Mouse (Mus musculus): Measurements from ENCODE around the gene Cops2. TPM values are rescaled to one million over a fixed set of nuclear protein-coding genes. Genes with fewer than 3 reads are reported as not detected.
A peak's percentile ranks its signal among the peaks of the same experiment; 100 is the strongest.

Gene Cops2
- polyA plus RNA-seq, 1 experiment from 2014 or later, result 71.4 TPM

DNA sequence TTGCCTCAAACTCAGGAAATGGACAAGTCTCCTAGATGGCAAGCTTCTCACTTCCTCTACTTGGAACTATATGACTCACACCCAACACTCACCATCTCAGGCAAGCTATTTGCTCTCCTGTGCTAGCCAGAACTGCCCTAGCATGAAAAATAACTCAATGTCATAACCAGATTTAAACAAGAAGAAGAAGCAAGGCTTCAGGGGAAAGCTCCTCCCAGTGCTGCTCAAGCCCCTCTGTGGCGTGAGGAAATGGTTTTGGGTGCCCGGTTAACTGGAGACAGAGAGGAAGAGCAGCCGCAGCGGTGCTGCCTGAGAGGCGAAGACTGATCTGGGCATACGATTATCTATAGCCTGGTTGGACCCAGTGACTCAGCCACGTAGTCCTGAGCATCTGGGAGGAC, 67.5 kb downstream of the Cops2 start:
- 72% methylated on average over 7 of the region's 7 CpGs for WGBS
- H3K9me3 ChIP-seq (ENCODE audit: control insufficient read depth, low read length), result no peaks in the 10 kb centered on the region
- no peaks in the 10 kb centered on the region for H3K36me3 ChIP-seq (ENCODE audit: control insufficient read depth, insufficient read depth, low read length)
- no peak for ATAC-seq (ENCODE audit: low read depth)
- H3K4me3 ChIP-seq (ENCODE audit: low read depth, low read length), result no peak overlapping the region
- no peak overlapping the region for H3K4me2 ChIP-seq (ENCODE audit: low read depth, low read length)
- no peaks in the 10 kb centered on the region for H3K27me3 ChIP-seq (ENCODE audit: control insufficient read depth, insufficient read depth, low read length)
- no peak overlapping the region for H3K9ac ChIP-seq (replicated peaks; ENCODE audit: low read depth, low read length)
- H3K4me1 ChIP-seq (ENCODE audit: control insufficient read depth, insufficient read depth, low read length), result no peaks in the 10 kb centered on the region
- no peak overlapping the region for H3K27ac ChIP-seq (ENCODE audit: low read depth, low read length)

DNA sequence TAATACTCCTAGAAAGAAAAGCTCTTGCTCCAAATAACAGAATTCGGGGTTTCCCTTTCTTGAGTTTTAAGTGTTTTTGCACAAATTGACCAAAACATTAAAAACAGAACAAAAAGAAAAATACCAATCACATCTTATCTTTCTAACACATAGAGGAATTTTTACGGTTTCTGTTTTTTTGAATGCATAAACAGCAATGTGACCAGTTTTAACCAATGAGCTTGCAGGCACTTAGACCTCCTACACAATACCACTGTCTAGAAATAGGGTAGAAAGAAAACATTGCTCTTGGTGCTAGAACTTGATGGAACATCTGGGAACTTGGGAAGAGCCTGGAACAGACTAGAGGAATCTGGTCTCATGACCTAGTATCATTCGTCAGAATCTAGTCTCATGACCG, 68.7 kb downstream of the Cops2 start:
- H3K36me3 ChIP-seq (ENCODE audit: control insufficient read depth, insufficient read depth, low read length), result no peaks in the 10 kb centered on the region
- no peaks in the 10 kb centered on the region for H3K4me1 ChIP-seq (ENCODE audit: control insufficient read depth, insufficient read depth, low read length)
- H3K4me2 ChIP-seq (ENCODE audit: low read depth, low read length), result no peak overlapping the region
- H3K9me3 ChIP-seq (ENCODE audit: control insufficient read depth, low read length), result no peaks in the 10 kb centered on the region
- no peaks in the 10 kb centered on the region for H3K27me3 ChIP-seq (ENCODE audit: control insufficient read depth, insufficient read depth, low read length)
- 95% methylated on average over 4 of the region's 4 CpGs for WGBS
- H3K9ac ChIP-seq (replicated peaks; ENCODE audit: low read depth, low read length), result no peak overlapping the region
- no peak overlapping the region for H3K4me3 ChIP-seq (ENCODE audit: low read depth, low read length)
- ATAC-seq (ENCODE audit: low read depth), result no peak
- no peak overlapping the region for H3K27ac ChIP-seq (ENCODE audit: low read depth, low read length)

DNA sequence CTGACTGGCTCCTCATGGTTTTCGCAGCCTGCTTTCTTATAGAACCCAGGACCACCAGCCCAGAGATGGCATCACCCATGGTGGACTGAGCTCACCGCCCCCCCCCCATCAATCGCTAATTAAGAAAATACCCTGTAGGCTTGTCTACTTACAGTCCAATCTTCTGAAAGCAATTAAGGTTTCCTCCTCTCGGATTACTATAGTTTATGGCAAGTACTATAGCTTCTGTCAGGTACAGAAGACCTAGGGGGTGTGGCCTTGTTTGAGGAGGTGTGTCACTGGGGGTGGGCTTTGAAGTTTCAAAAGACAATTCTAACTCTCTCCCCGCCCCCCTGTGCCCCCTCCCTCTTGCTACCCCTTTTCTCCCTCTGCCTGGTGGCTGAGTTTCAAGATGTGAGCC, 69.7 kb downstream of the Cops2 start:
- 55% methylated on average over 5 of the region's 5 CpGs for WGBS
- Histone ChIP-seq H3K27ac (ENCODE audit: low read depth, low read length) (no peak overlapping the region), H3K4me1 (ENCODE audit: control insufficient read depth, insufficient read depth, low read length) (no peaks in the 10 kb centered on the region), H3K36me3 (ENCODE audit: control insufficient read depth, insufficient read depth, low read length) (no peaks in the 10 kb centered on the region), H3K27me3 (ENCODE audit: control insufficient read depth, insufficient read depth, low read length) (no peaks in the 10 kb centered on the region), H3K4me3 (ENCODE audit: low read depth, low read length) (no peak overlapping the region), H3K4me2 (ENCODE audit: low read depth, low read length) (no peak overlapping the region), H3K9me3 (ENCODE audit: control insufficient read depth, low read length) (no peaks in the 10 kb centered on the region), H3K9ac (replicated peaks; ENCODE audit: low read depth, low read length) (no peak overlapping the region)
- no peak for ATAC-seq (ENCODE audit: low read depth)

DNA sequence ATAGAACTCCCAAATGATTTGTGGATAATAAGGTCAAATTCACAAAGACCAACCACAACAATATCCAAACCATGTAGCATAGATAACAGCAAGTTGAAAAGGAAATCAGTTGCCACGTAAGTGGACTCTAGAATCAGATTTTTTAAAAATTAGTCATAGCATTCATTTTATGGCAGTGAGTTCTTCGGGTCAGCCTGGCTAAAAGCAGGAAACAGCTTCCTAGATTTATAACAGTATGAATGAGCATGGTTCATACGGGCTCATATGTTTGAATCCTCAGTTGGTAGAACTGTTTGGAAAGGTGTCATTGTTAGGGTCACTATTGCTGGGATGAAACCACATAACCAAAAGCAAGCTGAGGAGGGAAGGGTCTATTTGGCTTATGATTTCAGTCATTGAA, 70.2 kb downstream of the Cops2 start:
- ATAC-seq (ENCODE audit: low read depth), result no peak
- no peak overlapping the region for H3K4me2 ChIP-seq (ENCODE audit: low read depth, low read length)
- H3K4me3 ChIP-seq (ENCODE audit: low read depth, low read length), result no peak overlapping the region
- H3K9ac ChIP-seq (replicated peaks; ENCODE audit: low read depth, low read length), result no peak overlapping the region
- no peak overlapping the region for H3K27ac ChIP-seq (ENCODE audit: low read depth, low read length)
- H3K4me1 ChIP-seq (ENCODE audit: control insufficient read depth, insufficient read depth, low read length), result no peaks in the 10 kb centered on the region
- H3K27me3 ChIP-seq (ENCODE audit: control insufficient read depth, insufficient read depth, low read length), result no peaks in the 10 kb centered on the region
- WGBS, result 82% methylated on average over 3 of the region's 3 CpGs
- H3K9me3 ChIP-seq (ENCODE audit: control insufficient read depth, low read length), result no peaks in the 10 kb centered on the region
- H3K36me3 ChIP-seq (ENCODE audit: control insufficient read depth, insufficient read depth, low read length), result no peaks in the 10 kb centered on the region

DNA sequence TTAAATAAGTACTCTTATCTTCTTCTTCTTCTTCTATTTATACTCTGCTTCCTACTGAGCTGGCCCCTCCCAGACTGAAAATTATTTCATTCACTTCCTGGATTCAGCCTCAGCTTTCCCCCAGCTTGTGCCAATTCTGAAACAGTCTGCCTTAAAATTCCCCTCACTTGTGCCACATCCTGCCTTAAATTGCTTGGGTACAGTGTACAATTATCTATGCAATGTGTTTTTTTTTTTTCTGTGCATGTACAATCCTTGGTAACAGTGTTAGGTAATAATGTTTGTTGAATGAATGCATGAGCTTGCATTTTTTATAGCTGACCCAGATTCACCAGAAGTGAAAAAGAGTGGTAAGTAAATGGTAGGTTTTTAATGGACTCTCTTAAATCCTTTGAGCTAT, 70.6 kb downstream of the Cops2 start:
- Histone ChIP-seq H3K4me1 (ENCODE audit: control insufficient read depth, insufficient read depth, low read length) (no peaks in the 10 kb centered on the region), H3K36me3 (ENCODE audit: control insufficient read depth, insufficient read depth, low read length) (no peaks in the 10 kb centered on the region), H3K9me3 (ENCODE audit: control insufficient read depth, low read length) (no peaks in the 10 kb centered on the region), H3K27me3 (ENCODE audit: control insufficient read depth, insufficient read depth, low read length) (no peaks in the 10 kb centered on the region), H3K9ac (replicated peaks; ENCODE audit: low read depth, low read length) (no peak overlapping the region), H3K4me3 (ENCODE audit: low read depth, low read length) (no peak overlapping the region), H3K4me2 (ENCODE audit: low read depth, low read length) (no peak overlapping the region), H3K27ac (ENCODE audit: low read depth, low read length) (no peak overlapping the region)
- ATAC-seq (ENCODE audit: low read depth), result no peak

DNA sequence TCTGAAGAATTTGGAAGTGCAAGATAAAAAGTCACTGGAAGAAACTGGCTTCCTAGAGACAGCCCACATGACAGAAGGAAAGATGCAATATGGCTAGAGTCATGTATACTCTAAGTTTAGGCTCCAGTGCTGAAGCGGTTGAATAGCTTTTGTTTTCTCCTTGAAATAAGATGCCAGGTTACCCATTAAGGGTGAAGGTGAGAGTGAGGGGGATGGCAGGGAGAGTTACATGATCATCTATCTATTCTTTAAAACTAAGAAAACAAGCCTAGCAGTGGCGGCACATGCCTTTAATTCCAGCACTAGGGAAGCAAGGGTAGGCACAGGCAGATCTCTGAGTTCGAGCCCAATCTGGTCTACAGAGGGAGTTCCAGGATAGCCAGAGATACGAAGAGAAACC, 73.9 kb downstream of the Cops2 start:
- no peak for ATAC-seq (ENCODE audit: low read depth)
- H3K9ac ChIP-seq (replicated peaks; ENCODE audit: low read depth, low read length), result no peak overlapping the region
- WGBS, result 69% methylated on average over 4 of the region's 4 CpGs
- no peaks in the 10 kb centered on the region for H3K36me3 ChIP-seq (ENCODE audit: control insufficient read depth, insufficient read depth, low read length)
- H3K4me2 ChIP-seq (ENCODE audit: low read depth, low read length), result no peak overlapping the region
- H3K27me3 ChIP-seq (ENCODE audit: control insufficient read depth, insufficient read depth, low read length), result no peaks in the 10 kb centered on the region
- H3K4me3 ChIP-seq (ENCODE audit: low read depth, low read length), result no peak overlapping the region
- no peaks in the 10 kb centered on the region for H3K9me3 ChIP-seq (ENCODE audit: control insufficient read depth, low read length)
- H3K4me1 ChIP-seq (ENCODE audit: control insufficient read depth, insufficient read depth, low read length), result peaks cover 13% of the 10 kb centered on the region
- no peak overlapping the region for H3K27ac ChIP-seq (ENCODE audit: low read depth, low read length)

DNA sequence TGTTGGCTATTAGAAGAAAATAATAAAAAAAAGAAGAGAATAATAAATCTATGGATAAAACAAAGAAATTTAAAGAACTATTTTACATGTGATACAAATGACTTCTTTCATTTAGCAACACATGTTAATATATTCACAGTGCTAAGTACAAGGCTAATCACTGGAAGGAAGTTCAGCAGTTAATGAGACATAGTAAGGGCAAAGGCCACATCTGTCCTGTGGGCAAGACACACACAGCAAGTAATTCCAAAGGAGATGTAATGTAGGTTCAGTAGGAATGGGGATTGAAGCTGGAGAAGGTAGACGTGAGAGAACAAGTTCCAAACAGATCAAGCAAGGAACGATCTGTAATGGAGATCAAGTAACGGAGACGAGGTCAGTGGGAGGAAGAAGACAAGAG, 74.5 kb downstream of the Cops2 start:
- H3K27ac ChIP-seq (ENCODE audit: low read depth, low read length), result no peak overlapping the region
- H3K9me3 ChIP-seq (ENCODE audit: control insufficient read depth, low read length), result no peaks in the 10 kb centered on the region
- H3K36me3 ChIP-seq (ENCODE audit: control insufficient read depth, insufficient read depth, low read length), result no peaks in the 10 kb centered on the region
- H3K4me3 ChIP-seq (ENCODE audit: low read depth, low read length), result no peak overlapping the region
- H3K9ac ChIP-seq (replicated peaks; ENCODE audit: low read depth, low read length), result no peak overlapping the region
- peaks cover 13% of the 10 kb centered on the region for H3K4me1 ChIP-seq (ENCODE audit: control insufficient read depth, insufficient read depth, low read length)
- ATAC-seq (ENCODE audit: low read depth), result no peak
- no peak overlapping the region for H3K4me2 ChIP-seq (ENCODE audit: low read depth, low read length)
- 82% methylated on average over 4 of the region's 4 CpGs for WGBS
- no peaks in the 10 kb centered on the region for H3K27me3 ChIP-seq (ENCODE audit: control insufficient read depth, insufficient read depth, low read length)

DNA sequence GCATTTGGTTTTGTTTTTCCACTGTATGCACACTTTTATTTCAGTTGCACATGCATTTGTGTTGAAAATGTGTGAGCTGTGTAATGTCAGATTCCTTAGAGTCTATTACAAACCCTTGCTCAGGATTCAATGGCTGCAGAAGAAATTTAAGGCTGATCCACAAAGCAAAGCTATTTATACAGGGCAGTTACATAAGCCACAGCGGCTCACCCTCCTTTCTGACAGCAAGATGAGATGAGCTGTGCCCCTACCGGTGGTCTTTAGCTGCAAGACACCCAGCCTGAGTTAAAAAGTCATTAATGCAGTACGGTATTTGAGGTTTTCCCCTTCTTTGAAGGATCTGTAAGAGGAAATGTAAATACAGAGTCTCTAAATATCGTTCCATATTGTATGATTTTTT, 75.1 kb downstream of the Cops2 start:
- no peaks in the 10 kb centered on the region for H3K36me3 ChIP-seq (ENCODE audit: control insufficient read depth, insufficient read depth, low read length)
- H3K4me3 ChIP-seq (ENCODE audit: low read depth, low read length), result no peak overlapping the region
- H3K27me3 ChIP-seq (ENCODE audit: control insufficient read depth, insufficient read depth, low read length), result no peaks in the 10 kb centered on the region
- no peak for ATAC-seq (ENCODE audit: low read depth)
- H3K9ac ChIP-seq (replicated peaks; ENCODE audit: low read depth, low read length), result no peak overlapping the region
- H3K4me2 ChIP-seq (ENCODE audit: low read depth, low read length), result no peak overlapping the region
- WGBS, result 60% methylated on average over 4 of the region's 4 CpGs
- no peaks in the 10 kb centered on the region for H3K9me3 ChIP-seq (ENCODE audit: control insufficient read depth, low read length)
- H3K4me1 ChIP-seq (ENCODE audit: control insufficient read depth, insufficient read depth, low read length), result peaks cover 13% of the 10 kb centered on the region
- no peak overlapping the region for H3K27ac ChIP-seq (ENCODE audit: low read depth, low read length)

DNA sequence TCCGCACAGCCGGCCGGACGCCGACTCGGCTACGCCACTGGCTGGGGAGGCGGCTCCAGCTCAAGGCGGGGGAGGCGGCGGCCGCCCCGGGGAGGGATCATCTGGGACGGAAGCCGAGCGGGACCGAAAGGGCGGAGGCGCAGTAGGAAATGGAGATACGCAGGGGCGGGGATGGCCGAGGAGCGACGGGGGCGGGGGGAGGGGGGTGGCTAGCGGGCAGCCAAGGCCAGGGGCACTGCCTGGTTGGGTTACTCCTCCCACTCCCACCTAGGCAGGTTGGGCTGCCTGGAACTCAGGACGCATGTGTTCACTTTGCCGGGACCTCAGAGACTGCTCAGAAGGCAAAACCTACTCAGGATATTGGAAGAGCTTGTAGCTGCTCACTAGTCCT, 76.2 kb downstream of the Cops2 start, which contains the start of gene Secisbp2l:
Gene Secisbp2l, minus strand, starts transcription at position 152 of the 391 bp plus-strand sequence.
- peak within 1 kb of the TSS; percentile 80 for H3K4me3 ChIP-seq (ENCODE audit: low read depth, low read length)
- H3K27ac ChIP-seq (ENCODE audit: low read depth, low read length), result peak within 1 kb of the TSS; percentile 76
- H3K4me1 ChIP-seq (ENCODE audit: control insufficient read depth, insufficient read depth, low read length), result peaks cover 13% of the 10 kb centered on the region
- WGBS, result under 1% methylated on average over 27 of the region's 28 CpGs
- H3K36me3 ChIP-seq (ENCODE audit: control insufficient read depth, insufficient read depth, low read length), result no peaks in the 10 kb centered on the region
- peak within 1 kb of the TSS; percentile 94 for H3K9ac ChIP-seq (replicated peaks; ENCODE audit: low read depth, low read length)
- peak within 1 kb of the TSS; percentile 71 for H3K4me2 ChIP-seq (ENCODE audit: low read depth, low read length)
- H3K9me3 ChIP-seq (ENCODE audit: control insufficient read depth, low read length), result no peaks in the 10 kb centered on the region
- no peaks in the 10 kb centered on the region for H3K27me3 ChIP-seq (ENCODE audit: control insufficient read depth, insufficient read depth, low read length)
- ATAC-seq (ENCODE audit: low read depth), result peak; percentile 98
